Mouse (Mus musculus) regulatory T cell (primary cell): Measurements from ENCODE around the gene Mt3.
"Not testable (repeated sequence)": the region's sequence is repeated elsewhere in the genome, so short reads cannot be mapped to it uniquely, and the experiment has no call there.

ENCODE experiments used
- in situ Hi-C: fragments of 300-600 bp; cut with MboI, MseI; formaldehyde crosslinking; loops from one replicate; pipeline ENCODE4 v1.15.1; 2025; ENCODE audit warnings: high pct_unique_total_duplicates

Mt3 gene

GRCm38 (mm10) chr8:94152513-94153300, at the start of gene Mt3:
Gene Mt3, plus strand, starts transcription at chr8:94152607.
- in situ Hi-C loops, result no loop called here

GRCm38 (mm10) chr8:94104146-94104545, 48.3 kb upstream of the Mt3 start:
- in situ Hi-C loops, result loop anchor here (5.0 kb wide), 2 partner anchors 73 to 98 kb away; partner anchors contain the start of gene Mt1

- in situ Hi-C loops, result no loop called here
Measured at GRCm38 (mm10) chr8:94107871-94108270, 44.5 kb upstream of the Mt3 start.

- in situ Hi-C loops, result no loop called here
Measured at GRCm38 (mm10) chr8:94109396-94109795, 43.0 kb upstream of the Mt3 start.

GRCm38 (mm10) chr8:94109835-94110234, 42.6 kb upstream of the Mt3 start:
- in situ Hi-C loops, result no loop called here

- in situ Hi-C loops, result no loop called here
Measured at GRCm38 (mm10) chr8:94110526-94111177, 41.8 kb upstream of the Mt3 start.

- in situ Hi-C loops, result no loop called here
Measured at GRCm38 (mm10) chr8:94113435-94113834, 39.0 kb upstream of the Mt3 start.

GRCm38 (mm10) chr8:94113972-94114371, 38.4 kb upstream of the Mt3 start:
- in situ Hi-C loops, result no loop called here

GRCm38 (mm10) chr8:94118776-94119430, 33.5 kb upstream of the Mt3 start:
- in situ Hi-C loops, result no loop called here

- in situ Hi-C loops, result no loop called here
Measured at GRCm38 (mm10) chr8:94121625-94122024, 30.8 kb upstream of the Mt3 start.

- in situ Hi-C loops, result no loop called here
Measured at GRCm38 (mm10) chr8:94122711-94123468, 29.5 kb upstream of the Mt3 start.

GRCm38 (mm10) chr8:94127711-94128110, 24.7 kb upstream of the Mt3 start:
- in situ Hi-C loops, result no loop called here

GRCm38 (mm10) chr8:94129133-94129789, 23.1 kb upstream of the Mt3 start:
- in situ Hi-C loops, result no loop called here

GRCm38 (mm10) chr8:94130126-94130525, 22.3 kb upstream of the Mt3 start:
- in situ Hi-C loops, result no loop called here

- in situ Hi-C loops, result no loop called here
Measured at GRCm38 (mm10) chr8:94132096-94132495, 20.3 kb upstream of the Mt3 start.

- in situ Hi-C loops, result not testable (repeated sequence)
Measured at GRCm38 (mm10) chr8:94134601-94135000, 17.8 kb upstream of the Mt3 start.

GRCm38 (mm10) chr8:94135556-94135955, 16.9 kb upstream of the Mt3 start:
- in situ Hi-C loops, result no loop called here

GRCm38 (mm10) chr8:94136192-94136591, 16.2 kb upstream of the Mt3 start:
- in situ Hi-C loops, result no loop called here

GRCm38 (mm10) chr8:94136933-94137332, 15.5 kb upstream of the Mt3 start, which contains the start of gene Mt4:
Gene Mt4, plus strand, starts transcription at chr8:94137197.
- in situ Hi-C loops, result no loop called here

GRCm38 (mm10) chr8:94140266-94140795, 12.1 kb upstream of the Mt3 start:
- in situ Hi-C loops, result no loop called here

GRCm38 (mm10) chr8:94148236-94148635, 4.2 kb upstream of the Mt3 start:
- in situ Hi-C loops, result no loop called here
